ENCODE assay signal across 8 mouse cellular contexts in genomic region chr5:135744742-135745141, GRCm38 (mm10). TPM values are rescaled to one million over a fixed set of nuclear protein-coding genes. Genes with fewer than 3 reads are reported as not detected.
DNase-seq lines count a peak whose midpoint lies in the region; ATAC-seq and TF ChIP-seq lines count a peak whose summit lies in the region.

No protein-coding gene starts in this region.

- DNase-seq in kidney, postnatal 4 days, result no peak
- DNase-seq in midbrain, postnatal 0 days (ENCODE audit: low spot score), result no peak
- no peak for DNase-seq in left cerebral cortex, adult 9 months (ENCODE audit: low spot score in 2 of 2)
- no peak for DNase-seq in thymus, adult 18-20 months
- no peak for DNase-seq in embryo, embryonic 9.5 days (ENCODE audit: extremely low spot score)

- peak overlapping the region; percentile 66 for H3K9ac ChIP-seq in kidney, embryonic 16.5 days (replicated peaks; ENCODE audit: low read length)
- peak overlapping the region; percentile 38 for H3K9ac ChIP-seq in embryonic facial prominence, embryonic 12.5 days
- peak overlapping the region; percentile 42; the same call in 1 of the 2 replicates for H3K9ac ChIP-seq in intestine, embryonic 15.5 days
- H3K9ac ChIP-seq in midbrain, postnatal 0 days (replicated peaks; ENCODE audit: low read length, poor library complexity, severe bottlenecking), result no peak overlapping the region

- no peak for TF ChIP-seq CTCF in midbrain, postnatal 0 days (IDR thresholded peaks at IDR 0.05)

- peak overlapping the region; percentile 97 for H3K4me2 ChIP-seq in kidney, embryonic 16.5 days (replicated peaks; ENCODE audit: low read depth, low read length)
- peak overlapping the region; percentile 86 for H3K4me2 ChIP-seq in embryonic facial prominence, embryonic 12.5 days (replicated peaks)
- H3K4me2 ChIP-seq in intestine, embryonic 15.5 days (replicated peaks), result peak overlapping the region; percentile 82
- H3K4me2 ChIP-seq in midbrain, postnatal 0 days (ENCODE audit: low read depth, low read length, poor library complexity, severe bottlenecking), result peak overlapping the region; percentile 96

- peak overlapping the region; percentile 93 for H3K4me3 ChIP-seq in kidney, embryonic 16.5 days (ENCODE audit: low read length)
- peak overlapping the region; percentile 92 for H3K4me3 ChIP-seq in embryonic facial prominence, embryonic 12.5 days
- H3K4me3 ChIP-seq in intestine, embryonic 15.5 days (replicated peaks), result peak overlapping the region; percentile 89
- peak overlapping the region; percentile 79 for H3K4me3 ChIP-seq in midbrain, postnatal 0 days (ENCODE audit: low read depth, low read length)

- peak overlapping the region; percentile 77 for H3K27ac ChIP-seq in kidney, embryonic 16.5 days (ENCODE audit: low read length)
- peak overlapping the region; percentile 59 for H3K27ac ChIP-seq in embryonic facial prominence, embryonic 12.5 days
- 0 out of 2 replicates have a peak overlapping the region, but pooled peaks have one; percentile 22 for H3K27ac ChIP-seq in intestine, embryonic 15.5 days
- H3K27ac ChIP-seq in midbrain, postnatal 0 days (ENCODE audit: low read depth, low read length), result peak overlapping the region; percentile 1; the same call in 1 of the 2 replicates

- WGBS in kidney, embryonic 16.5 days, result 21% methylated on average over 11 of the region's 12 CpGs
- WGBS in embryonic facial prominence, embryonic 12.5 days, result 17% methylated on average over 12 of the region's 12 CpGs
- WGBS in intestine, embryonic 15.5 days, result 15% methylated on average over 12 of the region's 12 CpGs
- 23% methylated on average over 10 of the region's 12 CpGs for WGBS in midbrain, postnatal 0 days

- H3K4me1 ChIP-seq in kidney, embryonic 16.5 days (ENCODE audit: insufficient read depth, low read length), result peaks cover 19% of the 10 kb centered on the region
- peaks cover 22% of the 10 kb centered on the region for H3K4me1 ChIP-seq in embryonic facial prominence, embryonic 12.5 days
- peaks cover 13% of the 10 kb centered on the region for H3K4me1 ChIP-seq in intestine, embryonic 15.5 days (replicated peaks)
- H3K4me1 ChIP-seq in midbrain, postnatal 0 days (ENCODE audit: insufficient read depth, low read length), result no peaks in the 10 kb centered on the region

- no peak for ATAC-seq in kidney, embryonic 16.5 days (ENCODE audit: low FRiP score, low TSS enrichment)
- ATAC-seq in embryonic facial prominence, embryonic 12.5 days (ENCODE audit: insufficient number of reproducible peaks, insufficient read depth, low FRiP score, low TSS enrichment), result no peak
- ATAC-seq in intestine, embryonic 15.5 days, result peak; percentile 20
- ATAC-seq in midbrain, postnatal 0 days (ENCODE audit: low FRiP score), result no peak

- peaks cover 4% of the 10 kb centered on the region; the same call in 1 of the 2 replicates for H3K36me3 ChIP-seq in kidney, embryonic 16.5 days (ENCODE audit: insufficient read depth, low read length)
- H3K36me3 ChIP-seq in embryonic facial prominence, embryonic 12.5 days, result peaks cover 13% of the 10 kb centered on the region
- no peaks in the 10 kb centered on the region for H3K36me3 ChIP-seq in intestine, embryonic 15.5 days
- H3K36me3 ChIP-seq in midbrain, postnatal 0 days (ENCODE audit: insufficient read depth, low read length), result peaks cover 16% of the 10 kb centered on the region

- peaks cover 8% of the 10 kb centered on the region; the same call in 1 of the 2 replicates for H3K9me3 ChIP-seq in kidney, embryonic 16.5 days (ENCODE audit: low read length)
- H3K9me3 ChIP-seq in embryonic facial prominence, embryonic 12.5 days, result 0 out of 2 replicates have a peak, but pooled peaks cover 4% of the 10 kb centered on the region
- no peaks in the 10 kb centered on the region for H3K9me3 ChIP-seq in intestine, embryonic 15.5 days
- no peaks in the 10 kb centered on the region for H3K9me3 ChIP-seq in midbrain, postnatal 0 days (ENCODE audit: low read length)

- H3K27me3 ChIP-seq in kidney, embryonic 16.5 days (ENCODE audit: insufficient read depth, low read length), result no peaks in the 10 kb centered on the region
- H3K27me3 ChIP-seq in embryonic facial prominence, embryonic 12.5 days, result no peaks in the 10 kb centered on the region
- no peaks in the 10 kb centered on the region for H3K27me3 ChIP-seq in intestine, embryonic 15.5 days (replicated peaks)
- no peaks in the 10 kb centered on the region for H3K27me3 ChIP-seq in midbrain, postnatal 0 days (ENCODE audit: insufficient read depth, low read length)

RNA-seq across cellular contexts. Expression of gene Tmem120a, which starts 0.5 kb away (rescaled TPM):
- 74.7 and 75.4 TPM in 2 replicates for polyA plus RNA-seq in kidney, embryonic 16.5 days (2015; fragmentation: Nextera tagmentation; extraction: Ambion mirVana)
- 50.4 and 53.1 TPM in 2 replicates for polyA plus RNA-seq in embryonic facial prominence, embryonic 12.5 days (2016; fragmentation: Nextera tagmentation; extraction: Ambion mirVana)
- polyA plus RNA-seq in intestine, embryonic 15.5 days (2015; fragmentation: Nextera tagmentation; extraction: Ambion mirVana), result 44.8 and 52.8 TPM in 2 replicates
- total RNA-seq in midbrain, postnatal 0 days (2014; rRNA removed), result 44.9 and 67.3 TPM in 2 replicates
- 99.2 and 100 TPM in 2 replicates for polyA plus RNA-seq in midbrain, postnatal 0 days (2015; fragmentation: Nextera tagmentation; extraction: Ambion mirVana)

RNA-seq across cellular contexts. Expression of gene Styxl1, which starts 33.4 kb away (rescaled TPM):
- polyA plus RNA-seq in kidney, embryonic 16.5 days (2015; fragmentation: Nextera tagmentation; extraction: Ambion mirVana), result 0.42 and 0.62 TPM in 2 replicates
- 0.23 and 0.47 TPM in 2 replicates for polyA plus RNA-seq in embryonic facial prominence, embryonic 12.5 days (2016; fragmentation: Nextera tagmentation; extraction: Ambion mirVana)
- 0.24 and 0.30 TPM in 2 replicates for polyA plus RNA-seq in intestine, embryonic 15.5 days (2015; fragmentation: Nextera tagmentation; extraction: Ambion mirVana)
- not detected in 2 replicates for total RNA-seq in midbrain, postnatal 0 days (2014; rRNA removed)
- polyA plus RNA-seq in midbrain, postnatal 0 days (2015; fragmentation: Nextera tagmentation; extraction: Ambion mirVana), result 0.33 and 0.44 TPM in 2 replicates

RNA-seq across cellular contexts. Expression of gene Mdh2, which starts 33.5 kb away (rescaled TPM):
- 690 and 691 TPM in 2 replicates for polyA plus RNA-seq in kidney, embryonic 16.5 days (2015; fragmentation: Nextera tagmentation; extraction: Ambion mirVana)
- 487 and 498 TPM in 2 replicates for polyA plus RNA-seq in embryonic facial prominence, embryonic 12.5 days (2016; fragmentation: Nextera tagmentation; extraction: Ambion mirVana)
- 688 and 736 TPM in 2 replicates for polyA plus RNA-seq in intestine, embryonic 15.5 days (2015; fragmentation: Nextera tagmentation; extraction: Ambion mirVana)
- 158 and 172 TPM in 2 replicates for total RNA-seq in midbrain, postnatal 0 days (2014; rRNA removed)
- 656 and 707 TPM in 2 replicates for polyA plus RNA-seq in midbrain, postnatal 0 days (2015; fragmentation: Nextera tagmentation; extraction: Ambion mirVana)

Comparison
In these comparisons a context has a peak if more than half of its experiments do, and no peak if none do; other contexts are left out.
1. H3K27ac ChIP-seq: peak in every context shown above with its lines; median percentile 77 in kidney, embryonic 16.5 days; 59 in embryonic facial prominence, embryonic 12.5 days; 22 in intestine, embryonic 15.5 days; 1 in midbrain, postnatal 0 days.